Mouse (Mus musculus): ENCODE data around the gene Prcp. TPM values are rescaled to one million over a fixed set of nuclear protein-coding genes. Genes with fewer than 3 reads are reported as not detected.

Prcp gene
- total and polyA plus RNA-seq, 3 experiments: 40.3 to 48.4 TPM; not detected in 1

DNA sequence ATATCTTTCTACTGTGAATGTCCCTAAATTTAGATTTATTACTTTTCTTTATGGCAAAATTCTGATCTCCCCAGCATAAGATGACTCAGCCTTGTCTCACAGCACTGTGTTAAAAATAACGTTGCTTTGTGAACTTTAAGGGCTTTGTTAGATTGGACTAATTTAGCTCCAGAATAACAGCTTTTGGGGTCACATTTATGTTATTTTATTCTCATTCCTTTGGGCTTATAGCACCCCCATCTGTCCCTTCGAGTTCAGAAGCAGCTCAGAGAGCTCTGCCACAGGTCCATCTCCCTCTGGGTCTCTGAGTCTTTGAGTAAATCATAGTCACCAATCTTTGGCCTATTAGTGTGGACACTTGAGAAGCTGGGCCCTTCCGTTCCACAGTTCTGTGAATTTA is 36.4 kb upstream of the Prcp start:
- TF ChIP-seq TAL1 (IDR thresholded peaks at IDR 0.05; ENCODE audit: low read length) (no peak), RAD21 (IDR thresholded peaks at IDR 0.05; ENCODE audit: low read depth, low read length) (peak; percentile 5; the same call in 1 of the 2 replicates), ZNF384 (IDR thresholded peaks at IDR 0.05; ENCODE audit: low read depth, low read length) (no peak), NELFE (IDR thresholded peaks at IDR 0.05; ENCODE audit: low read depth, low read length) (no peak), KAT2A (conservative IDR thresholded peaks at IDR 0.05; ENCODE audit: low read depth, low read length) (no peak)
- Histone ChIP-seq H3K36me3 (ENCODE audit: control insufficient read depth in 1 of 2, insufficient read depth in 2 of 2, low read length in 2 of 2) (no peaks in the 10 kb centered on the region), H3K27ac (ENCODE audit: control insufficient read depth, low read depth, low read length) (no peak overlapping the region), H3K9me3 (replicated peaks; ENCODE audit: insufficient read depth, low read length) (no peaks in the 10 kb centered on the region), H3K4me1 (ENCODE audit: control insufficient read depth in 1 of 2, insufficient read depth in 2 of 2, low read length in 2 of 2) (no peaks in the 10 kb centered on the region), H3K9ac (ENCODE audit: control insufficient read depth, low read depth, low read length, poor library complexity, severe bottlenecking) (no peak overlapping the region), H3K4me3 (ENCODE audit: control insufficient read depth in 1 of 2, insufficient read depth in 1 of 2, low read depth in 2 of 2, low read length in 2 of 2) (no peak overlapping the region), H3K27me3 (ENCODE audit: control insufficient read depth in 1 of 2, insufficient read depth in 2 of 2, low read length in 2 of 2) (no peaks in the 10 kb centered on the region), H3K79me2 (ENCODE audit: control insufficient read depth, insufficient read depth, low read length, poor library complexity) (no peaks in the 10 kb centered on the region)
- no peak for DNase-seq (ENCODE audit: low read depth, low spot score)

DNA sequence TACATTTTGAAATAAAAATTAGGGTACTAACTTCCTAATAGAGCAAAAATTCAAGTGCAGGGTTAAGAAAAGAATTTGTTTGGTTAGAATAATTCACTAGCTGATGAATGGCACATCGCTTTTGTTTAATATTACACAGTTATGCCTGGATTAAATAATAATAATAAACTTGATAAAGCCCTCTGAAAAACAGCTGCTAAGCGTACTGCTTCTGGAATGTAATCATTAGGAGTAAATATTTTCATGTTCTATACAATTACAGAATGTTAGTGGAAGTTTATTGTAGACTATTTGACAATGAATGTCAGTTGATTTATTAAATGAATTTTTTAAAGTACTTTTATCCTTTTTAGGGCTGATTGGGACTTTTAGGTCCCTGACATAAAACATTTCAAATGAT is 32.0 kb upstream of the Prcp start:
- Histone ChIP-seq H3K9ac (ENCODE audit: control insufficient read depth, low read depth, low read length, poor library complexity, severe bottlenecking) (no peak overlapping the region), H3K36me3 (ENCODE audit: control insufficient read depth in 1 of 2, insufficient read depth in 2 of 2, low read length in 2 of 2) (no peaks in the 10 kb centered on the region), H3K9me3 (replicated peaks; ENCODE audit: insufficient read depth, low read length) (no peaks in the 10 kb centered on the region), H3K27me3 (ENCODE audit: control insufficient read depth in 1 of 2, insufficient read depth in 2 of 2, low read length in 2 of 2) (no peaks in the 10 kb centered on the region), H3K27ac (ENCODE audit: control insufficient read depth, low read depth, low read length) (no peak overlapping the region), H3K79me2 (ENCODE audit: control insufficient read depth, insufficient read depth, low read length, poor library complexity) (no peaks in the 10 kb centered on the region), H3K4me3 (ENCODE audit: control insufficient read depth in 1 of 2, insufficient read depth in 1 of 2, low read depth in 2 of 2, low read length in 2 of 2) (no peak overlapping the region), H3K4me1 (ENCODE audit: control insufficient read depth in 1 of 2, insufficient read depth in 2 of 2, low read length in 2 of 2) (no peaks in the 10 kb centered on the region)
- TF ChIP-seq GABPA (IDR thresholded peaks at IDR 0.05; ENCODE audit: low read depth, low read length): no peak
- TF ChIP-seq TAL1 (IDR thresholded peaks at IDR 0.05; ENCODE audit: low read length): no peak
- no peak for TF ChIP-seq MYB (IDR thresholded peaks at IDR 0.05; ENCODE audit: low read depth, low read length)
- no peak for TF ChIP-seq ZKSCAN1 (IDR thresholded peaks at IDR 0.05; ENCODE audit: low read depth, low read length)
- no peak for TF ChIP-seq ZC3H11A (IDR thresholded peaks at IDR 0.05; ENCODE audit: low read depth, low read length)
- TF ChIP-seq POLR2A (IDR thresholded peaks at IDR 0.05; ENCODE audit: control insufficient read depth in 1 of 2, insufficient read depth in 1 of 2, low read depth in 1 of 2, low read length in 2 of 2, poor library complexity in 1 of 2): no peak
- no peak for TF ChIP-seq NELFE (IDR thresholded peaks at IDR 0.05; ENCODE audit: low read depth, low read length)
- TF ChIP-seq MYC (IDR thresholded peaks at IDR 0.05; ENCODE audit: low read depth, low read length): no peak
- no peak for DNase-seq (ENCODE audit: low read depth, low spot score)

DNA sequence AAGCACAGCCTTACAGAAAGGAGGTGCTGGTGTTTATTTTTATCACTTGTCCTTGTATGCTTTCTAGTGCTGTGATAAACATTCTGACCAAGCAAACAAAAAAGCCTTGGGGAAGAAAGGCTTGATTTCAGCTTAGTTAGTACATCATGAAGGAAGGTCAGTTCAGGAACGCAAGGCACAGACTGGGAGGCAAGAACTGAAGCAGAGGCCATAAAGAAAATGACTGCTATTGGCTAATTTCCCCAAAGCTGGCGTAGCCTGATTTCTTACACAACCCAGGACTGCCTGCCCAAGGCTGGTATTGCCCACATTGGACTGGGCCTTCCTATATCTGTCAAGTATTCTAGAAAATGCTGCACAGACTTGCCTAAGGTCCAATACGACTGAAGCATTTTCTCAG is 26.0 kb upstream of the Prcp start:
- Histone ChIP-seq H3K36me3 (ENCODE audit: control insufficient read depth in 1 of 2, insufficient read depth in 2 of 2, low read length in 2 of 2) (no peaks in the 10 kb centered on the region), H3K4me1 (ENCODE audit: control insufficient read depth in 1 of 2, insufficient read depth in 2 of 2, low read length in 2 of 2) (no peaks in the 10 kb centered on the region), H3K4me3 (ENCODE audit: control insufficient read depth in 1 of 2, insufficient read depth in 1 of 2, low read depth in 2 of 2, low read length in 2 of 2) (no peak overlapping the region), H3K79me2 (ENCODE audit: control insufficient read depth, insufficient read depth, low read length, poor library complexity) (no peaks in the 10 kb centered on the region), H3K27ac (ENCODE audit: control insufficient read depth, low read depth, low read length) (no peak overlapping the region), H3K27me3 (ENCODE audit: control insufficient read depth in 1 of 2, insufficient read depth in 2 of 2, low read length in 2 of 2) (no peaks in the 10 kb centered on the region), H3K9ac (ENCODE audit: control insufficient read depth, low read depth, low read length, poor library complexity, severe bottlenecking) (no peak overlapping the region), H3K9me3 (replicated peaks; ENCODE audit: insufficient read depth, low read length) (no peaks in the 10 kb centered on the region)
- TF ChIP-seq JUND (IDR thresholded peaks at IDR 0.05; ENCODE audit: low read depth, low read length): no peak
- no peak for TF ChIP-seq MYB (IDR thresholded peaks at IDR 0.05; ENCODE audit: low read depth, low read length)
- TF ChIP-seq GABPA (IDR thresholded peaks at IDR 0.05; ENCODE audit: low read depth, low read length): no peak
- no peak for TF ChIP-seq ZC3H11A (IDR thresholded peaks at IDR 0.05; ENCODE audit: low read depth, low read length)
- no peak for TF ChIP-seq ETS1 (IDR thresholded peaks at IDR 0.05; ENCODE audit: low read depth, low read length)
- TF ChIP-seq TBP (IDR thresholded peaks at IDR 0.05; ENCODE audit: low read depth, low read length): no peak
- TF ChIP-seq ZNF384 (IDR thresholded peaks at IDR 0.05; ENCODE audit: low read depth, low read length): no peak
- no peak for TF ChIP-seq ELF1 (IDR thresholded peaks at IDR 0.05; ENCODE audit: low read depth, low read length)
- no peak for TF ChIP-seq MAZ (IDR thresholded peaks at IDR 0.05; ENCODE audit: low read depth, low read length)
- no peak for TF ChIP-seq TAL1 (IDR thresholded peaks at IDR 0.05; ENCODE audit: low read length)
- no peak for TF ChIP-seq GATA1 (IDR thresholded peaks at IDR 0.05; ENCODE audit: low read depth, low read length)
- TF ChIP-seq POLR2AphosphoS5 (IDR thresholded peaks at IDR 0.05; ENCODE audit: borderline replicate concordance, low read depth, low read length): no peak
- TF ChIP-seq RCOR1 (IDR thresholded peaks at IDR 0.05; ENCODE audit: low read depth, low read length): no peak
- no peak for TF ChIP-seq HCFC1 (IDR thresholded peaks at IDR 0.05; ENCODE audit: low read depth, low read length)
- DNase-seq (ENCODE audit: low read depth, low spot score): no peak
